Mouse (Mus musculus): ENCODE data around the gene Mmgt2. TPM values are rescaled to one million over a fixed set of nuclear protein-coding genes. Genes with fewer than 3 reads are reported as not detected.
A peak's percentile ranks its signal among the peaks of the same experiment; 100 is the strongest.

Mmgt2 gene
- polyA plus RNA-seq, 1 experiment from 2014 or later: 21.6 TPM

DNA sequence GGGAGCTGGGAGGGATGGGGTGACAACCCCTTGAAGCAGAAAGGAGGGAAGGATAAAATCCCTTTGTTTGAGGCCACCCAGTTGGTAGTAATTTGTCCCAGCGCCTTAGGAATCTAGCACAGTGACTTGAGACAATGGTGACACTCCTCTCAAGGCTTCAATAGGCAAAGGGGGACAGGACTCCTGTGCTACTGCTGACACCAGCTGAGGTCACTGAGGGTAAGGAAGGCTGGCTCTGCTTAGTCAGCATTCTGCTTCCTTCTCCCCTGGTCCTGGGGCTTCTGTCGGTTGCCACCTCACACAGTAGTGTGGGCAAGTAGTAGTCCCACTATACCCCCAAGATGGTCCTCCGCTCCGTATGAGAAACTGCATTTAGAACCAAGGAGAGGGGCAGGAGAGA lies 17.3 kb upstream of the Mmgt2 start:
- ATAC-seq (ENCODE audit: low FRiP score, low TSS enrichment) (no peak), DNase-seq (no peak)
- peak overlapping the region; percentile 84 for H3K27ac ChIP-seq (replicated peaks; ENCODE audit: low read depth, low read length)

DNA sequence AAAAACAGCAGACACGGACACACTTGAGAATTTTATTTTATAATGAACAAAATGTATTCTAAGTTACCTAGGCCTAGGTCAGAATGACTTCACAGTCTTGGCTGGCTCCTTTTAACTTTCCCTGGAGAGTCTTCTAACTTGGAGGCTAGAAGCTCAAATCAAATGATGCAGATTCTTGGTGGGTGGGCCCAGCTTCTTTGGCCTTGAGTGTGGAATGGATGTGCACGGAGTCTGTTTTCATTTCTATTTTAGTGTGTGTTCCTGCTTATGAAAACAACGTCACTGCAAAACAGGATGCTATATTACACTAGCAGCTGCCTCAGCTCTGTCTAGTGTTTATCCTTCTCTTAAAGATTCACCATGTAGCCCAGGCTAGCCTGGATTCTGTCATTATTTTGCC lies 13.1 kb upstream of the Mmgt2 start:
- Histone ChIP-seq H3K4me1 (ENCODE audit: control insufficient read depth, insufficient read depth, low read length) (peaks cover 11% of the 10 kb centered on the region), H3K4me2 (ENCODE audit: low read length) (no peak overlapping the region), H3K36me3 (ENCODE audit: control insufficient read depth, insufficient read depth, low read length) (no peaks in the 10 kb centered on the region), H3K27me3 (ENCODE audit: control insufficient read depth, insufficient read depth, low read length) (no peaks in the 10 kb centered on the region), H3K27ac (replicated peaks; ENCODE audit: low read depth, low read length) (no peak overlapping the region), H3K9me3 (ENCODE audit: control insufficient read depth, low read length) (no peaks in the 10 kb centered on the region), H3K4me3 (replicated peaks; ENCODE audit: low read depth, low read length) (no peak overlapping the region), H3K9ac (replicated peaks; ENCODE audit: low read length) (no peak overlapping the region)
- no peak for DNase-seq
- no peak for ATAC-seq (ENCODE audit: low FRiP score, low TSS enrichment)
- WGBS: 79% methylated on average over 3 of the region's 3 CpGs

More for the DNA sequence above, 17.3 kb upstream of the Mmgt2 start:
- Histone ChIP-seq H3K9me3 (ENCODE audit: control insufficient read depth, low read length) (no peaks in the 10 kb centered on the region), H3K4me2 (ENCODE audit: low read length) (no peak overlapping the region), H3K4me3 (replicated peaks; ENCODE audit: low read depth, low read length) (no peak overlapping the region), H3K27me3 (ENCODE audit: control insufficient read depth, insufficient read depth, low read length) (no peaks in the 10 kb centered on the region), H3K9ac (replicated peaks; ENCODE audit: low read length) (no peak overlapping the region), H3K36me3 (ENCODE audit: control insufficient read depth, insufficient read depth, low read length) (no peaks in the 10 kb centered on the region), H3K4me1 (ENCODE audit: control insufficient read depth, insufficient read depth, low read length) (peaks cover 29% of the 10 kb centered on the region)
- WGBS: 21% methylated on average over 4 of the region's 4 CpGs

DNA sequence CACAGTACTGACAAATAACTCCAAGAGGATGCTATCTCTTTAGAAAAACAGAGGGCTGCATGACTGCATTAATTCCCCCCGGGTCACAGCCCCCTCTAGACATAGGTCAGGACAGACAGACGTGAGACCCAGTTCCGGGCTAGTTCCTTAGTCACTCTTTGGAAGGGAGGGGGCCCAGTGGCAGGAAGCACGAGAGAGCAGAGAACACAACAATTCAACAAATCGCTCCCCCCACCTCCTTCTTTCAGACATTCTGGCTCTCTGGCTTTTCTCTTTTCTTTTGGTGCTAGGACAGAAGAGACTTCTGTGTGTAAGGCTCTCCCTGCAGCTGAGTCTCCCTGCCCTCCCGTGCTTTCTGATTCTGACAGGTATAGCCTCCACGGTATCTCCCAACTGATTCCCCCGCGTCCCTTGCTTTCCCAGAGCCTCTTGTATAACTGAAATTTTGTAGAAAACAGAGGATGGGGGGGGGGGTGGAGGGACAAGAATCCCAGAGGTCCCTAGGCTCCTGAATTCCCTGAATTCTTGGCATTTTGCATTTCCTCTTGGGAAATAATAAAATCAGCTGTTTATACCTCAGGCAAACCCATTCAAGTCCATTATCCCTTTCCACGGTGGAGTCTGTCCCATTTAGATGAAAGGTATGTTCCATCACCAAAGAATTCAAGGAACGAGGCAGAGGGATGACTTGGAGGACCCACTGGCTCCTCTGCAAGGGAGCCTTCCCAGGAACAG lies 12.2 kb upstream of the Mmgt2 start:
- Histone ChIP-seq H3K4me3 (replicated peaks; ENCODE audit: low read depth, low read length) (no peak overlapping the region), H3K36me3 (ENCODE audit: control insufficient read depth, insufficient read depth, low read length) (no peaks in the 10 kb centered on the region), H3K9me3 (ENCODE audit: control insufficient read depth, low read length) (no peaks in the 10 kb centered on the region), H3K27me3 (ENCODE audit: control insufficient read depth, insufficient read depth, low read length) (no peaks in the 10 kb centered on the region), H3K4me1 (ENCODE audit: control insufficient read depth, insufficient read depth, low read length) (peaks cover 2% of the 10 kb centered on the region; the same call in 1 of the 2 replicates), H3K4me2 (ENCODE audit: low read length) (no peak overlapping the region), H3K9ac (replicated peaks; ENCODE audit: low read length) (no peak overlapping the region), H3K27ac (replicated peaks; ENCODE audit: low read depth, low read length) (no peak overlapping the region)
- DNase-seq (no peak), ATAC-seq (ENCODE audit: low FRiP score, low TSS enrichment) (no peak)
- WGBS: 67% methylated on average over 11 of the region's 11 CpGs

DNA sequence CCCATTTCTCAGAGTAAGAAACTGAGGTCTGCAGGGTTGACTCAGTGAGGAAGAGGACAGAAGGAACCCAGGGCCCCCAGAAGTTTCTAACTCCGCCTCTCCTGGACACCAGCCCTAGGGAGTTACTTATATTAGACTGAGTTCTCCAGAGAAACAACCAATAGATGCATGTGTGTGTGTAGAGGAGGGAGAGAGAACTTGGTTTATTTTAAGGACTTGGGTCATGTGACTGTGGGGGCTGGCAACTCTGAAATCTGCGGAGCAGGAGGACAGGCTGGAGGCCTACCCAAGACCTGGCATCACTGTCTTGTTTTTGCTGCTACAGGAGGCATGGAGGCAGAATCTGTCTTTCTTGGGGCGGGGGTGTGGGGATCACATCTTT lies 11.6 kb upstream of the Mmgt2 start:
- Histone ChIP-seq H3K4me3 (replicated peaks; ENCODE audit: low read depth, low read length) (no peak overlapping the region), H3K27me3 (ENCODE audit: control insufficient read depth, insufficient read depth, low read length) (no peaks in the 10 kb centered on the region), H3K27ac (replicated peaks; ENCODE audit: low read depth, low read length) (no peak overlapping the region), H3K4me1 (ENCODE audit: control insufficient read depth, insufficient read depth, low read length) (no peaks in the 10 kb centered on the region), H3K36me3 (ENCODE audit: control insufficient read depth, insufficient read depth, low read length) (no peaks in the 10 kb centered on the region), H3K9me3 (ENCODE audit: control insufficient read depth, low read length) (no peaks in the 10 kb centered on the region), H3K4me2 (ENCODE audit: low read length) (no peak overlapping the region), H3K9ac (replicated peaks; ENCODE audit: low read length) (no peak overlapping the region)
- ATAC-seq (ENCODE audit: low FRiP score, low TSS enrichment): no peak
- no peak for DNase-seq
- 91% methylated on average over 3 of the region's 3 CpGs for WGBS

DNA sequence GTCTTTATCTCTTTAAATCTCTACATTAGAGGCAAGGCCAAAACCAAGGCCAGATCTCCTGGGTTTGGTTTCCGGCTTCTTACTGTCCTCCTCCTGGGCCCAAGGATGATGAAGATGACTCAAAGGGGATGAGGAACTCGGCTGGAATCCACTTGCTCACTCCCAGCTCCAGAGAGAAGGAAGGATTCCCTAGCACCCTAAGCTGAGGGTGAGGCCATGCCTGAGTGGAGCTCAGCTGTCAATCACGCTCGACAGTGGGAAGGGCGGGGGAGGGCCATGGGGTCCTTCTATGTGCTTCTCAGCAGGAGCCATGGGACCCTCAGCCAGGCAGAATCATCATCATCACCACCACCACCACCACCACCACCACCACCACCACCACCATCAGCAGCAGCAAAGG lies 11.1 kb upstream of the Mmgt2 start:
- no peak for ATAC-seq (ENCODE audit: low FRiP score, low TSS enrichment)
- no peak overlapping the region for H3K9ac ChIP-seq (replicated peaks; ENCODE audit: low read length)
- H3K27ac ChIP-seq (replicated peaks; ENCODE audit: low read depth, low read length): no peak overlapping the region
- H3K4me3 ChIP-seq (replicated peaks; ENCODE audit: low read depth, low read length): no peak overlapping the region
- no peaks in the 10 kb centered on the region for H3K27me3 ChIP-seq (ENCODE audit: control insufficient read depth, insufficient read depth, low read length)
- H3K4me2 ChIP-seq (ENCODE audit: low read length): no peak overlapping the region
- H3K36me3 ChIP-seq (ENCODE audit: control insufficient read depth, insufficient read depth, low read length): no peaks in the 10 kb centered on the region
- H3K4me1 ChIP-seq (ENCODE audit: control insufficient read depth, insufficient read depth, low read length): no peaks in the 10 kb centered on the region
- no peak for DNase-seq
- 73% methylated on average over 5 of the region's 5 CpGs for WGBS
- no peaks in the 10 kb centered on the region for H3K9me3 ChIP-seq (ENCODE audit: control insufficient read depth, low read length)

DNA sequence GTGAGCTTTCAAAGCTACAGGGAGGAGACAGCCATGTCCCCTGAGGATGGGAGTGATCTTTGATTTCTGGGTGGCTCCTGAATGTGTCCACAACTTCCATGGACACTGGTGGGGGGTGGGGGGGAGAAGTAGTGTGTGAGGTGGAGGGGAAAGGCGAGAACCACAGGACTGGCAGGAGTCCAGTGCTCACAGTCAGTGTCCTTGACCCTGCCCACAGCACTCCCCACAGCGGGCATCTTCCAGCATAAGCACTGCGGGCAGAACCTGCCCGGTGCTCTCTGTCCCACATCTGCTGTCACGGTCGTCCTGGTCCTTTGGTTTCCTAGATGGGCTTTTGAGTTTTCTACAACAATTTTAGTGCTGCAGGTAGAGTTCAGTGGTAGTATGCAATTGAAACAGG lies 10.7 kb upstream of the Mmgt2 start:
- Histone ChIP-seq H3K9me3 (ENCODE audit: control insufficient read depth, low read length) (no peaks in the 10 kb centered on the region), H3K27me3 (ENCODE audit: control insufficient read depth, insufficient read depth, low read length) (no peaks in the 10 kb centered on the region), H3K27ac (replicated peaks; ENCODE audit: low read depth, low read length) (no peak overlapping the region), H3K4me2 (ENCODE audit: low read length) (no peak overlapping the region), H3K4me1 (ENCODE audit: control insufficient read depth, insufficient read depth, low read length) (no peaks in the 10 kb centered on the region), H3K9ac (replicated peaks; ENCODE audit: low read length) (no peak overlapping the region), H3K36me3 (ENCODE audit: control insufficient read depth, insufficient read depth, low read length) (no peaks in the 10 kb centered on the region), H3K4me3 (replicated peaks; ENCODE audit: low read depth, low read length) (no peak overlapping the region)
- DNase-seq (no peak), ATAC-seq (ENCODE audit: low FRiP score, low TSS enrichment) (no peak)
- 89% methylated on average over 6 of the region's 6 CpGs for WGBS

DNA sequence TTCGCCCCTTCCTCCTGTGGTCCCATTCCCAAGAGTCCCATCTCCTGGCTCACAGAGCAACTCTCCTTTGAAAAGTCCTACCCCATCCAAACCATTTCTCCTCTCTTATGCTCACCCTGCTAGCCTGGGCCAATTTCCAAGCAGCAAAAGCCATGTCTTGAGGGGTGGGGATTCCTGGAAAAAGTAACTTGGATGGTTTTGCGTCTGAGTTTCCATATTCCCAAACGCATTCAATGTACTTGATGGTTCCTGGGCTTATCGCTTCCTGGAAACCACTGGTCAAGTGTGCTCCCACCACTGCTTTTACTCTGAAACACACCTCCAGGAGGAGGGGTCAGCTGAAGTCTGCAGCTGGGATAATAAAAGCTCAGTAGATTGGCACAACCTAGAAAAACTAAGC lies 10.1 kb upstream of the Mmgt2 start:
- no peak for DNase-seq

DNA sequence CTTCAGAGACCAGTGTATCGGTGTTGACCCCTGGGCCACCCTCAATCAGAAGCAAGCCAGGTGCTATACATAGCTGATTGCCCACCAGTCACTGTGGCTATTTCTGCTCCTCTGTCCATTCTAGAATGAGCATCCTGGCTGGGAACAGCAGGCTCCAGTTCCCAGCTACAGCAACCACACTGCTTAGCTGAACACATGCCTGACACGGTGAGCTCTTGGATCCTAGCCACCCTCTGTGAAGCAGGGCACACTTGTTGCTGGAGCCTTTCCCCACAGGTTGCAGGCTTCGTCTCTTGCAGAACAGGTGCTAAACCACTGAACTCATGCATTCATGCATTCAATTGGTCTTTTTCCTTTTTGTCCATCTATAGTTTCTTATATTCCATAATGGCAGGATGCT lies 8.1 kb upstream of the Mmgt2 start:
- no peak for ATAC-seq (ENCODE audit: low FRiP score, low TSS enrichment)
- WGBS: 81% methylated on average over 3 of the region's 3 CpGs
- Histone ChIP-seq H3K4me2 (ENCODE audit: low read length) (no peak overlapping the region), H3K27me3 (ENCODE audit: control insufficient read depth, insufficient read depth, low read length) (no peaks in the 10 kb centered on the region), H3K4me1 (ENCODE audit: control insufficient read depth, insufficient read depth, low read length) (peaks cover 15% of the 10 kb centered on the region), H3K9me3 (ENCODE audit: control insufficient read depth, low read length) (no peaks in the 10 kb centered on the region), H3K27ac (replicated peaks; ENCODE audit: low read depth, low read length) (no peak overlapping the region), H3K4me3 (replicated peaks; ENCODE audit: low read depth, low read length) (no peak overlapping the region), H3K36me3 (ENCODE audit: control insufficient read depth, insufficient read depth, low read length) (no peaks in the 10 kb centered on the region), H3K9ac (replicated peaks; ENCODE audit: low read length) (no peak overlapping the region)
- no peak for DNase-seq

More for the DNA sequence above, 10.1 kb upstream of the Mmgt2 start:
- Histone ChIP-seq H3K4me2 (ENCODE audit: low read length) (no peak overlapping the region), H3K9me3 (ENCODE audit: control insufficient read depth, low read length) (no peaks in the 10 kb centered on the region), H3K27ac (replicated peaks; ENCODE audit: low read depth, low read length) (no peak overlapping the region), H3K4me3 (replicated peaks; ENCODE audit: low read depth, low read length) (no peak overlapping the region), H3K36me3 (ENCODE audit: control insufficient read depth, insufficient read depth, low read length) (no peaks in the 10 kb centered on the region), H3K4me1 (ENCODE audit: control insufficient read depth, insufficient read depth, low read length) (peaks cover 3% of the 10 kb centered on the region; the same call in 1 of the 2 replicates), H3K27me3 (ENCODE audit: control insufficient read depth, insufficient read depth, low read length) (no peaks in the 10 kb centered on the region), H3K9ac (replicated peaks; ENCODE audit: low read length) (no peak overlapping the region)
- 93% methylated on average over 4 of the region's 4 CpGs for WGBS
- ATAC-seq (ENCODE audit: low FRiP score, low TSS enrichment): no peak

DNA sequence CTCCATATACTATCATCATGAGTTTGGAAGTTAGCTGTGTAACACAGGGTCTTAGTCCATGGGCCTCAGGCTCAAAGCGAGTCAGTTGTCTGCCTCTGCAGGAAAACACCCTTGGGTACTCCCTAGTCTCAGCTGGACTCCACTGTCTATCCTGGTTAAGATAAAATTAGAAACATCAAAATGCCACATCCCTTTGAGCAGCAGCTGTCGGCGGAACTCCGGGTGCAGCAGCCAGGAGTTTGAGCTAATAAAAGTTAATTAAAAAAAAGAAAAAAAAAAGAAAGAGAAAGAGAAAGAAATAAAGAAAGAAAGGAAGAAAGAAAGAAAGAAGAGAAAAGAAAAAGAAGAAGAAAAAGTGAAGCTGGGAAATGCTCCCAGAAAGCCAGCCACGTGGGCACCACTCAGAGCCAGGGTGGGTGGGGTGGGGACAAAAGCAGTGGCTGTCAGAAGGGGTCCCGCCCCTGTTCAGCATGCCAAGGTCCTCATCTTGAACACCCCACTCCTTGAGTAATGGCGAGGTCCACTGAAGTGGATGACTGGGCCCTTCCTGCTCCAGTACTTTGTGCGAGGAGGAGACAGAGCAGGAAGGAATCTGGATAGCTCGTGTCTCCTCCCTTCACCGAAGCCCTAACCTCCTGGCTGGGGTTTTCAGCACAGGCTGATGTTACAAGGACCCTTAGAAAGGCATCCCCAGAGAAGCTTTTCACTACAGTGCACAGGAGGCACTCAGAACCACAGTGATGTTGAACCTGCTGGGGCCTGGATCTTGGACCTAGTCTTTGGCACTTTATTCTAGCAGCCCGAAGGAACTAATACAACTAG lies 6.2 kb upstream of the Mmgt2 start:
- ATAC-seq (ENCODE audit: low FRiP score, low TSS enrichment): no peak

More for the DNA sequence above, 6.2 kb upstream of the Mmgt2 start:
- Histone ChIP-seq H3K9ac (replicated peaks; ENCODE audit: low read length) (no peak overlapping the region; the same call in 1 of the 2 replicates), H3K27ac (replicated peaks; ENCODE audit: low read depth, low read length) (no peak overlapping the region), H3K4me2 (ENCODE audit: low read length) (no peak overlapping the region), H3K27me3 (ENCODE audit: control insufficient read depth, insufficient read depth, low read length) (no peaks in the 10 kb centered on the region), H3K9me3 (ENCODE audit: control insufficient read depth, low read length) (no peaks in the 10 kb centered on the region), H3K4me3 (replicated peaks; ENCODE audit: low read depth, low read length) (no peak overlapping the region), H3K4me1 (ENCODE audit: control insufficient read depth, insufficient read depth, low read length) (peaks cover 33% of the 10 kb centered on the region), H3K36me3 (ENCODE audit: control insufficient read depth, insufficient read depth, low read length) (no peaks in the 10 kb centered on the region)
- 59% methylated on average over 11 of the region's 11 CpGs for WGBS
- no peak for DNase-seq

All from midbrain, embryonic 14.5 days (tissue).